Mouse (Mus musculus) adrenal gland, adult 18-20 months (tissue): ENCODE data around the gene Prr15. TPM values are rescaled to one million over a fixed set of nuclear protein-coding genes. Genes with fewer than 3 reads are reported as not detected.

Source experiments
- DNase-seq, 2 experiments: peaks; one replicate each; pipeline ENCODE4 v3.0.0; 2021 to 2022; ENCODE audit warnings: low spot score in 2 of 2
- long read RNA-seq, 2 experiments: library from polyadenylated mRNA; stranded (forward); transcript quantifications; one replicate each; pipeline ENCODE4 v2.0.0; 2021
- total RNA-seq, 2 experiments: library from RNA; stranded (reverse); gene quantifications; 1 replicate in 1 of 2; 2 replicates in 1 of 2; pipeline ENCODE4 v1.2.3; 2021

Prr15 gene
- total RNA-seq, result 10 to 100 TPM in 1 of 2 experiments, 1 to 10 TPM in 1; 2.0 to 11.4 TPM
- long read RNA-seq, experiment 1, result 0 reads
- long read RNA-seq, experiment 2, result 0 reads

DNA sequence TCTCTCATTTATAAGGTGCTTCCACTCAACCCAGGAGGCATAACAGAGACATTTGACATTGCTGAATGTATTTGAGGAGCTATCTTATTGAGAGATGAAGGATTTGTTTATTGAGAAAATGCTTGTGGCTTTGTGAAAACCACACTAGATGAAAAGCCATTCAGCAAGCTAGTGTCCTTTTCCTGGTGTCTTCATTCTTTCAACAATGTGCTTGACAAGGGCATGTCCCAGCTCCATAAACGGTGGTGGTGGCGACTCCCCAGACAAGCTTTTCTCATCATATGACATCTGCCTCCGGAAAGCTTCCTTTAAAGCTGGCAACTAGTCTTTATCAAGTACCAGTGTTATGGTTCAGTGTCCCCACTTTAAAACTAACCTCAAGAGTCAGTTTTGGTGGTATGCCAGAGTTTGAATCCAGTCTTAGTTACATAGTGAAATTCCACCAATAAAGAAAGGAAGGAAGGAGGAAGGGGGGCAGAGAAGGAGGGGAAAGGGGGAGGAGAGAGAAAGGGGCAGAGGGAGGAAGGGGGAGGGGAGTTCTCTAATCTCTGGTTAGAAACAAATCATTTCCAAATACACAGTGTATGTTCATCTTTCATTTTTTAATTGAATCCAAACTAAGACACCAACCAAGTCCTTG is at the start of gene Prr15:
Prr15 (plus strand) TSS at position 590 of the 640 bp plus-strand sequence.
- DNase-seq, result no peak

DNA sequence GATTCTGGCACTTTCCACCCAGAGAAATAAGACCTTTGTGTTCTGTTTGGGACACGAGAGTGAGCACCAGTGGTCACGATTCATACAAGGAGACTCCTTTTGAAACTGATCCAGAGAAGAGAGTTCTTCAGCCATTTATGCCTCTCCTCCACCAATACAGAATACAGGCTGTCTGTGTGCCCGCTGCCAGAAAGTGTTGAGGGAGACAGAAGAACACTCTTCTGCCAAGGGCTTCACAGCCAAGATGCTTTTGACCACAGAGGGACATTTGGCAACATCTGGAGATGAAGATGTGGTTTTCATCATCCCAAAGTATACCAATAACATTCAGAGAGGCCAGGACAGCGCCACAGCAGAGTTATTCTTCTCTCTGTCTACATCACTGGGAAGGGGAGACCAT is 48.4 kb upstream of the Prr15 start:
- no peak for DNase-seq

GRCm38 (mm10) chr6:54277828-54278227 is 47.8 kb upstream of the Prr15 start:
- no peak for DNase-seq

GRCm38 (mm10) chr6:54278613-54279012 is 47.0 kb upstream of the Prr15 start:
- DNase-seq, result no peak

DNA sequence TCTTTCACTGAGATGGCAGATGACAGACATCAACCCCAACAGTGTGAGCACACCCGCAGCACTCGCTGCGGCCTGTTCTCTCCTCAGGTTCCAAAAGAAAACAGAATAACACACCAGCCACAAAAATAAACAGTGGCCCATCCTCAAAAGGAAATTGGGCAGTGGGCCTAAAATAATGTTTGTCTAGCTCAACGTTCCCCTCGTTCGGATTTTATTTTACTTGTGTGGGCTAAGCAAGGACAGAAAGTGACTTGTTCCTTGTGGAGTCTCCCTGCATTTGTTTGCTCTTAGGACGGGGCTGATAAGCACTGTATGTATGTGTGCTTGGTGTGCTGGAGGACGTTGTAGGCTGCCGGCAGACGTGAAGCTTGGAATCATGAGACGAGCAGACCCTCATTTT is 46.2 kb upstream of the Prr15 start:
- DNase-seq, result no peak

DNA sequence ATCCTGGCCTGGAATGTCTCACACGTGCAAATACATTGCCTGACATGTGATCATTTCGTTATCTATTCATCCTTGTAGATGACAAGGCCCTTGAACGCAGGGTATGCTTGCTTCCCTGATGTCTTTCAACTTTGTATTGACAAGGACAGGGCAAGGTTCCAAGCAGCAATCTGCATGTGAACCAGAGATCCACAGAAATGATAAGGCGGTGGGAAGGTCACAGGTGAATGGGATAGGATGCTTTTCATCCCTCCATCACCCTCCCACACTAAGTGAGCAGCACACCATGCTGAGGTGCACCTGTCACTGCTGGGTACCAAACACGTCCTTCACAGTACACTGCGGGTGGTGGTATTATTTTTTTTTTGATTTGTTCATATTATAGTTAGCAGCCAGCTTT is 45.4 kb upstream of the Prr15 start:
- no peak for DNase-seq

GRCm38 (mm10) chr6:54283299-54283698 is 42.3 kb upstream of the Prr15 start:
- no peak for DNase-seq

GRCm38 (mm10) chr6:54284167-54284711 is 41.4 kb upstream of the Prr15 start:
- no peak for DNase-seq

- DNase-seq, result no peak
Observed at GRCm38 (mm10) chr6:54286813-54287212, 38.8 kb upstream of the Prr15 start.

- DNase-seq, result no peak
Observed at GRCm38 (mm10) chr6:54289774-54290500, 35.7 kb upstream of the Prr15 start.

DNA sequence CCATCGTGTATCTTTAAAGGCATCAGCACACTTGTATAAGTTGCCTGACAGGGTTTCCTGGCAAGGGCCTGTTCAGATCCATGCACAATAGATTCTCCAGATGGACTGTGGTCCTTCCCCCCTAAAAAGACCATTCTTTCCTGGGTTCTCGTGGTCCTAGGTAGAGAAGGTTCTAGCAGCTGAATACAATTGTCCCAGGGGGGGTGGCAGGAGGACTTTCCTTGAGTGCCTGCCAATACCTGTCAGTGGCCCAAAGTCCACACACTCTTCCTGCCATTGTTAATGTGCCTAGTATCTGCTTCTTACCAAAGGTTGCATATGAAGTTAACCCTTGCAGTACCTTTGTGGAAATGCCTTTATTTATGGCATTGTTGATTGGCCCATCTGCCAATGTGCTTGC is 28.4 kb upstream of the Prr15 start:
- DNase-seq, result no peak

- DNase-seq, result no peak
Observed at GRCm38 (mm10) chr6:54299417-54299816, 26.2 kb upstream of the Prr15 start.

- DNase-seq, result no peak
Observed at GRCm38 (mm10) chr6:54305777-54306176, 19.9 kb upstream of the Prr15 start.

- DNase-seq, result no peak
Observed at GRCm38 (mm10) chr6:54313071-54313470, 12.6 kb upstream of the Prr15 start.

DNA sequence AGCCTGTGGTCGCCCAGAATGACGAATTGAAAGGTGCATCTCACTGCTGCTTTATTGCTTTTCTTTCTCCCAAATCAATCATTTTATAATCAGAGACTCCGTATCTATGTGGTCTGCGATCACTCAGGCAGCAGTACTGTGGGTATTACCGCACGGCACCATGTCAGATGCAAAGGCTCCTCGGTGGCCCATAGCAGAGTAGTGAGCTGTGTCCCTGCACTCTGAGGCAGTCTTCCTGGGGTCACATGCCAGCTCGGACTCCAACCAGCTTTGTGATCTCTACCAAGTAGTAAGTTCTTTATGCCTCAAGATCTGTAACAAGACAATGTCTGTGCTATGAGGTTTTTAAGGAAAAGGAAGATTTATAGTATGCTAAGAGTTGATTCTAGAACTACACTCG is 7.0 kb upstream of the Prr15 start:
- DNase-seq, result no peak

DNA sequence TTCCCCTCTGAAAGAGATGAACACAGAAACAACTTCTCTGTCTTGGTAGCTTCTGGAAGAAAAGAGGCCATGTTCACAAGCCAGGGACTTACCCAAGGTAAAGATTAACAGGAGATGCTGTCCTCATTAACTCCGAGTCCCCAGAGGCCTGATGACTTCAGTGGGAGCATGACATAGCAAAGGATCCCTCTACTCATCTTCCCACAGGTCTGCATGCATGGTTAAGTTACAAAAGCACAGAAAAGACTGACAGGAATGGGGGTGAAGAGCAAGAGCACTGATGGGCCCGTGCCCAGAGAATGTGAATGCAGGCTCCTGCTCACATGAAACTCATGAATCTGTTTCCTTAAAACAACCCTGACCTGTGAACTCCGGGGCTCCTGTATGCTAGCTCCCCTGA is 6.4 kb upstream of the Prr15 start:
- DNase-seq, result no peak

DNA sequence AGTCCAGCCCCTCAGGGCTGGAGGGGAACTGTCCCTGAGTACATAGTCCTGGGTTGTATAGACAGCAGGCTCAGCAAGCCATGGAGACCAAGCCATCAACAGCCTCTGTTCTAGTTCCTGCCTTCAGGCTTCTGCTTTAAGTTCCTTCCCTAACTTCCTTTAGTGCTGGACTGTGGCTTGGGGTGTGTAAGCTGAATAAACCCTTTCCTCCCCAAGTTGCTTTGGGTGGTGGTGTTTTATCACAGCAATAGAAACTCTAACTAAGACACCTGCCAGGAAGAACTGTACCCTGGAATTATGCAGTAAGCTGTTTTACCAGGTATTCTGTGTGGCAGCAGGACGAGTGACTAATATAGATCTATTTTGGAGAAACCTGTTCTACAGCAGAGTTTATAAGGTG is 5.4 kb upstream of the Prr15 start:
- DNase-seq, result no peak

- DNase-seq, result peak; percentile 33 to 39
Observed at GRCm38 (mm10) chr6:54326671-54327625, 1.3 kb downstream of the Prr15 start.

DNA sequence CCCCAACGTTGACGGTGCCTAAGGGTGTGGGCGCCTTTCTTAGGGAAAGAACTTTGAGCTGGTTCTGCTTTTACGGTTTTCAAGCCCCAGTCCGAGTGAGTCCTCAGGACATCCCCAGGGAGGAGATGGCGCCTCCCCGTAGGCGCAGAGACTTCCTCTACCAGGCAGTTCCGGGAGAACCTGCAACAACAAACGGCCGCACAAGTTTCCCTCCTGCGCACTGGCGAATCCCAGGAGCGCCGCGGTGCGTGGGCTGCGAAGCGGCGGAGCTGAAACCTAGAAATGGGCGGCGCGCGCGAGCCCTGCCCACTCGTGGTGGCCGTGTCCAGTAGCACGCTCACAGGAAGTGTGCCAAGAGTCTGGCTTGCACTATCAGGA is 2.0 kb downstream of the Prr15 start:
- DNase-seq, result peak; percentile 58 to 62

DNA sequence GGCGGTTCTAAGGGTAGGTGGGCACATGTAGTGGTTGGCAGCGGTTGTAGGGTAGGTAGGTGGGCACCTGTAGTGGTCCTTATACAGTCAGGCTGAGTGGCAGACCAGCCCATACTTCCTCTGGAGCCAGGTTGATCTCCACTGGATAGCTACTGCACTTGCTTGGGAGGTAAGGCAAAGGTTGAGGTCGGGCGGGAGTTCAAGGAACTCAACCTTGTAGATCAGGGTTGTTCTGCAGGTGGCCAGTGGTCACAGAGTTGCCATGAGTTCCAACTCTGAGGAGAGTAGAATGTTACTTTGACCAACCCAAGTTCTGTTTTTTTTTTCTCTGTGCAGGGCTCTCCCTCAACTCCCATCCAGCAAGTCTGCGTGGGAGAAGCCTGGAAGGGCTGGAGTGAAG is 3.1 kb downstream of the Prr15 start:
- no peak for DNase-seq

DNA sequence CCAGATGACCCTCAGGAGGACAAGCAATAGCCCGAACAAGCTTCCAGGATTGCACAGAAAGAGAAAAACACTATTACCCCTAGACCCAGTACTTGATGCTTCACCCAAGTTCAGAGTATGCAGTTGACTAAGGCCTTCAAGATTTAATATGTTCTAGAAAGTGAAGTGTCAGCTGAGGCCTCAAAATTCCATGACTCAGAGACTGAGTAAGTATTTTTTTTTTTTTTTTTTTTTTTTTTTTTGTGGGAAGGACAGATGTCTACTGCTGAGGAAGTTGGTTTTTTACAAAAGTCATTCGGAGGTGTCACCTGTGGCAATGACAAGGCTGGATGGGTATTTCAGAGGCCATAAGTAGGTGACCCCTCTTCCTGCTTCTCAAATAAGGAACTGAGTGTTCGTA is 4.0 kb downstream of the Prr15 start:
- no peak for DNase-seq
